Mouse (Mus musculus): Measurements from ENCODE around the gene Vangl2. TPM values are rescaled to one million over a fixed set of nuclear protein-coding genes. Genes with fewer than 3 reads are reported as not detected.

Vangl2 gene
- polyA plus RNA-seq, 1 experiment, result 6.9 TPM

DNA sequence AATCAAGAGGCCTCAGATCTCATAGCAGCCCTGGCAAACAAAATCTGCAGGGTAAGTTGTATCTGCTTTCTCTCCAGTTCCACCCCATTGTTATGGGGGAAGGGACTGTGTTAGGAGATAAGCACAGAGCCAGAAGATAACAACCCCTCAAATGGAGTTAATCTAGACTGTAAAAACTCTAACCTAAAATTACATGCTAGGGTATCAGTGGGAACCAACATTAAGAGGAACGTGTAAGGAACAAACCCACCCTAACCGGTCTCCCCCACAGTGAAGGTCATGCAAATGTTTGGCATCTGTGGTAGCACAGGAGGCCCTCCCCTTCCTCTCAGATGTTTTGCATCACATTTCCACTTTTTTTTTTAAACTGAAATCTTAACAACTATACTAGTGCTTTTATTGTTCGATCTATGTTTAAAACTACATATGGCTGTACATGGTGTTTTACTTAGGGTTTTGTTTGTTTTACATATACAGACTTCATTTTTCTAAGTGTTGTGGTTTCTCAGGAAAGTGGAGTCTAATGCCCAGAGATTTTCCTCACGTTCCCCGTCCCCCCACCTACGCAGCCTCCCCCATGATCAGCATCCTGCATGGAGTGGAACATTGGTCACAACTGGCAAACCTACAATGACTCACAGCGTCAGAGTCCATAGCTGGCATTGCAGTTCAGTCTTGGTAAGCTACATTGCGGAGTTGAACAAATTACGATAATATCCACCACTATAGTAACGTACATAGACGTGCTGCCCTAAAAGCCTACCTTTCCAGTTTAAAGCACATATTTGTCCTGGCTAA, 33.1 kb downstream of the Vangl2 start:
- TF ChIP-seq E2F4 (IDR thresholded peaks at IDR 0.05; ENCODE audit: insufficient read depth), result no peak
- no peak for TF ChIP-seq MAX (IDR thresholded peaks at IDR 0.05; ENCODE audit: low read depth)
- no peak for TF ChIP-seq CEBPB (IDR thresholded peaks at IDR 0.05; ENCODE audit: insufficient read depth, poor library complexity, severe bottlenecking)
- no peak for TF ChIP-seq SRF (IDR thresholded peaks at IDR 0.05; ENCODE audit: control insufficient read depth, insufficient read length, low read depth)
- TF ChIP-seq MYOG (IDR thresholded peaks at IDR 0.05; ENCODE audit: control insufficient read depth in 1 of 3, insufficient read depth in 1 of 3, insufficient read length in 2 of 3, low read depth in 2 of 3), result no peak
- no peak for TF ChIP-seq REST (IDR thresholded peaks at IDR 0.05; ENCODE audit: insufficient read depth, insufficient read length)
- no peak for TF ChIP-seq POLR2AphosphoS2 (IDR thresholded peaks at IDR 0.05; ENCODE audit: insufficient read length, low read depth)
- TF ChIP-seq MYOD1 (IDR thresholded peaks at IDR 0.05; ENCODE audit: control insufficient read depth in 1 of 3, insufficient read length in 2 of 3, low read depth in 2 of 3), result no peak
- TF ChIP-seq TCF3 (IDR thresholded peaks at IDR 0.05; ENCODE audit: insufficient read length, low read depth), result no peak
- TF ChIP-seq USF1 (IDR thresholded peaks at IDR 0.05; ENCODE audit: low read depth), result no peak
- no peaks in the 10 kb centered on the region for H3K36me3 ChIP-seq (ENCODE audit: control insufficient read depth, insufficient read depth)
- H3ac ChIP-seq (ENCODE audit: control insufficient read depth, insufficient read length), result no peak overlapping the region
- H3K79me2 ChIP-seq (ENCODE audit: control insufficient read depth, insufficient read depth), result no peaks in the 10 kb centered on the region
- peaks cover 4% of the 10 kb centered on the region for H3K27me3 ChIP-seq (ENCODE audit: control insufficient read depth, insufficient read depth, insufficient read length)
- H3K4me2 ChIP-seq (ENCODE audit: low read depth), result no peak overlapping the region
- H3K4me3 ChIP-seq, result no peak overlapping the region

DNA sequence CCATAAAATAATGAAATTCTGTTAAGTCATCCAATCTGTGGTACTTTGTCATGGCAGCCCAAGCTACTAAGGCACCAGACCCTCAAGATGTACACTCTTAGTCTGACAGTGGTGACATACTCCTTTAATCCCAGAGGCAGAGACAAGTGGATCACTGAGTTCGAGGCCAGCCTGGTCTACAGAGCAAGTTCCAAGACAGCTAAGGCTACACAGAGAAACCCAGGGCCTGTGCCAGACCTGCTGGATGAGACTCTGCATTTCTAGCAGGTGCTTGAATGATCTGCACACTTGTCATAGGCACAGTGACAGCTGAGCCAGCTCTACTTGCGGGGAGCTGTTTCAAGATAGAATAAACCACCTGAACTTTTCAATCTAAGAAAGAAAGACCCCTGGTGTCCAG, 33.7 kb downstream of the Vangl2 start:
- TF ChIP-seq SRF (IDR thresholded peaks at IDR 0.05; ENCODE audit: control insufficient read depth, insufficient read length, low read depth), result no peak
- TF ChIP-seq REST (IDR thresholded peaks at IDR 0.05; ENCODE audit: insufficient read depth, insufficient read length), result no peak
- no peak for TF ChIP-seq MYOD1 (IDR thresholded peaks at IDR 0.05; ENCODE audit: control insufficient read depth in 1 of 3, insufficient read length in 2 of 3, low read depth in 2 of 3)
- TF ChIP-seq TCF12 (IDR thresholded peaks at IDR 0.05; ENCODE audit: insufficient read depth, poor library complexity, severe bottlenecking), result no peak
- TF ChIP-seq POLR2AphosphoS2 (IDR thresholded peaks at IDR 0.05; ENCODE audit: insufficient read length, low read depth), result no peak
- no peak for TF ChIP-seq MAX (IDR thresholded peaks at IDR 0.05; ENCODE audit: low read depth)
- no peak for TF ChIP-seq E2F4 (IDR thresholded peaks at IDR 0.05; ENCODE audit: insufficient read depth)
- TF ChIP-seq MYOG (IDR thresholded peaks at IDR 0.05; ENCODE audit: control insufficient read depth in 1 of 3, insufficient read depth in 1 of 3, insufficient read length in 2 of 3, low read depth in 2 of 3), result no peak
- TF ChIP-seq USF1 (IDR thresholded peaks at IDR 0.05; ENCODE audit: low read depth), result no peak
- no peak for TF ChIP-seq TCF3 (IDR thresholded peaks at IDR 0.05; ENCODE audit: insufficient read length, low read depth)
- TF ChIP-seq CEBPB (IDR thresholded peaks at IDR 0.05; ENCODE audit: insufficient read depth, poor library complexity, severe bottlenecking), result no peak
- TF ChIP-seq POLR2A (IDR thresholded peaks at IDR 0.05; ENCODE audit: insufficient read length, low read depth), result no peak
- Histone ChIP-seq H3K79me2 (ENCODE audit: control insufficient read depth, insufficient read depth) (no peaks in the 10 kb centered on the region), H3K36me3 (ENCODE audit: control insufficient read depth, insufficient read depth) (no peaks in the 10 kb centered on the region), H3K27me3 (ENCODE audit: control insufficient read depth, insufficient read depth, insufficient read length) (peaks cover 4% of the 10 kb centered on the region), H3ac (ENCODE audit: control insufficient read depth, insufficient read length) (no peak overlapping the region), H3K4me3 (no peak overlapping the region), H3K4me2 (ENCODE audit: low read depth) (no peak overlapping the region)

DNA sequence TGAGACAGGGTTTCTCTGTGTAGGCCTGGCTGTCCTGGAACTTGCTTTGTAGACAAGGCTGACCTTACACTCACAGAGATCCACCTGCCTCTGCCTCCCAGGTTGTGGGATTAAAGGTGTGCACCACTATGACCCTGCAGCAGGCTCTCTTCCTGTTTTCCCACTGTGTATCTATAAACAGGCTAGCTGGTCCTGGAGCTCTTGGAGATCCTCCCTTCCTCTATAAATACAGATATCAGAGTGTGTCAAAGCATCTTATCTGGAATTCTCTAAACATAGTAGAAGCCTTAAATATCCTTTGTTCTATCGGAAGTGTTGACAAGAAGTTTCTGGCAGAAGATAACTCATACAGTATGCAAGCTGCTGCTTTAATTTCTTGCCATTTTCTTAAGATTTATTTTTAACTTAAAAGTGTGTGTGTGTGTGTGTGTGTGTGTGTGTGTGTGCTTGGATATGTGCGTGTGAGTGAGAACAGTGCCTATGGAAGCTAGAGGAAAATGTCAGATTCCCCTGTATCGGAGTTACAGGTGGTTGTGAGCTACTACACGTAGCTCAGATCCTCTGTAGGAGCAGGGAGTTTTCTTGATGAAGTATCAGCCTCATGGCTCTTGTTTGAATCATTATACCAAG, 35.2 kb downstream of the Vangl2 start:
- no peak overlapping the region for H3ac ChIP-seq (ENCODE audit: control insufficient read depth, insufficient read length)
- H3K36me3 ChIP-seq (ENCODE audit: control insufficient read depth, insufficient read depth), result no peaks in the 10 kb centered on the region
- H3K4me2 ChIP-seq (ENCODE audit: low read depth), result no peak overlapping the region
- no peak overlapping the region for H3K4me3 ChIP-seq
- no peaks in the 10 kb centered on the region for H3K79me2 ChIP-seq (ENCODE audit: control insufficient read depth, insufficient read depth)
- peaks cover 4% of the 10 kb centered on the region for H3K27me3 ChIP-seq (ENCODE audit: control insufficient read depth, insufficient read depth, insufficient read length)
- TF ChIP-seq MYOG (IDR thresholded peaks at IDR 0.05; ENCODE audit: control insufficient read depth in 1 of 3, insufficient read depth in 1 of 3, insufficient read length in 2 of 3, low read depth in 2 of 3), result no peak
- no peak for TF ChIP-seq REST (IDR thresholded peaks at IDR 0.05; ENCODE audit: insufficient read depth, insufficient read length)

DNA sequence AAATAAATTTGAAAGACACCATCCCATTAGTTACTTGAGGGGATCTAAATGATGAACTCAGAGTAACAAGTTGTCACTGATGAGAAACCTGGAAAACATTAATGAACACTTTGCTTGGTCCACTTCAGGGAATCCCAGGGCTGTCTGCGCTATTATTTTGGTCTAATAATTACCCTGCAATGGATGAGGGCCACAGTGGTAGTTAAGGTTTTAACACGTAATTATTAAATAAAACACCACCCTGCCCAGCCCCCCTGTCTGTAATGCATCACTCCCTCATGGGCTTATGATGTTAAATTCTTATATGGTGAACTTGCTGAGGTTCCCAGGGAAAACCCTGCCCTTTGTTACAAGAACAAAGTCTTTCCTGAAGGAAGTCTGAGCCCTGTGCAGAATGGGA, 36.4 kb downstream of the Vangl2 start:
- Histone ChIP-seq H3K4me3 (no peak overlapping the region), H3K4me2 (ENCODE audit: low read depth) (no peak overlapping the region), H3K27me3 (ENCODE audit: control insufficient read depth, insufficient read depth, insufficient read length) (peaks cover 4% of the 10 kb centered on the region), H3K36me3 (ENCODE audit: control insufficient read depth, insufficient read depth) (no peaks in the 10 kb centered on the region), H3K79me2 (ENCODE audit: control insufficient read depth, insufficient read depth) (no peaks in the 10 kb centered on the region), H3ac (ENCODE audit: control insufficient read depth, insufficient read length) (no peak overlapping the region)
- TF ChIP-seq USF1 (IDR thresholded peaks at IDR 0.05; ENCODE audit: low read depth), result no peak
- no peak for TF ChIP-seq MYOG (IDR thresholded peaks at IDR 0.05; ENCODE audit: control insufficient read depth in 1 of 3, insufficient read depth in 1 of 3, insufficient read length in 2 of 3, low read depth in 2 of 3)
- TF ChIP-seq CEBPB (IDR thresholded peaks at IDR 0.05; ENCODE audit: insufficient read depth, poor library complexity, severe bottlenecking), result no peak
- no peak for TF ChIP-seq TCF3 (IDR thresholded peaks at IDR 0.05; ENCODE audit: insufficient read length, low read depth)
- no peak for TF ChIP-seq TCF12 (IDR thresholded peaks at IDR 0.05; ENCODE audit: insufficient read depth, poor library complexity, severe bottlenecking)
- TF ChIP-seq SRF (IDR thresholded peaks at IDR 0.05; ENCODE audit: control insufficient read depth, insufficient read length, low read depth), result no peak
- TF ChIP-seq E2F4 (IDR thresholded peaks at IDR 0.05; ENCODE audit: insufficient read depth), result no peak
- TF ChIP-seq POLR2A (IDR thresholded peaks at IDR 0.05; ENCODE audit: insufficient read length, low read depth), result no peak
- no peak for TF ChIP-seq POLR2AphosphoS2 (IDR thresholded peaks at IDR 0.05; ENCODE audit: insufficient read length, low read depth)
- TF ChIP-seq MYOD1 (IDR thresholded peaks at IDR 0.05; ENCODE audit: control insufficient read depth in 1 of 3, insufficient read length in 2 of 3, low read depth in 2 of 3), result no peak
- no peak for TF ChIP-seq MAX (IDR thresholded peaks at IDR 0.05; ENCODE audit: low read depth)
- no peak for TF ChIP-seq REST (IDR thresholded peaks at IDR 0.05; ENCODE audit: insufficient read depth, insufficient read length)

Data from myocyte (in vitro differentiated cells).